Mouse (Mus musculus) ES-Bruce4 (cell line): ENCODE measurements around the gene Olfr196.

Experiments
- CTCF ChIP-seq: IDR thresholded peaks from one replicate; pipeline ENCODE4 v1.8.1; 2011; ENCODE audit warnings: low read depth, low read length
- POLR2A ChIP-seq: IDR thresholded peaks from one replicate; pipeline ENCODE4 v1.8.1; 2011; ENCODE audit warnings: low read length; ENCODE audit not compliant: insufficient read depth

- TF ChIP-seq CTCF (no peak), POLR2A (no peak)
These were observed 39.5 kb downstream of the Olfr196 start for GRCm38 (mm10) chr16:59130740-59131139.
